Mouse (Mus musculus): ENCODE measurements around the gene Ampd2.

Ampd2 gene

DNA sequence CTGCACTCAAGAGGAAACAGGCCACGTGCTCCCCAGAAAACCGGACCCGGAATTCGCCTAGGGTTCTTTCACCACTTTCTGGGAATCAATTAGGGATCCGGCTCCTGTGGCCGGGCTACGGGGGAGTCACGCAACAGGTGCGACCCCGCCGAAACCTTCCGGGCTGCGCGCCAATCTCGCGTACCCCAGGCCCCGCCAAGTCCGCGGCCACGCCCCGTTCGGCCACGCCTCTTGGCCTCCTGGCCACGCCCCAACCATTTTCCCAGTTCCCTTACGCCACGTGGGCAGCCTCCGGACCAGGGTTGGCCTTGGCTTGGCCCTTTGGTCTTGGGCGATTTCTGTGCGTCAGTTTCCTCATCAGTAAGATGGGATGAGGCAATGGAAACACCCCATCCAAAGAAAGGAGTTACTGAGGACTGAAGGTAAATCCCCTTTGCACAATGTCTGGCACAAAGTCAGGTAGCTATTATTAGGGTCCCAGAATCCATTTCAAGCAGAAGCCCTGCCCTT is at the start of gene Ampd2:
Gene Ampd2, minus strand, starts transcription at position 182 of the 510 bp plus-strand sequence.
- DNase-seq (ENCODE audit: low spot score in 2 of 2): peak; percentile 78 to 84

DNA sequence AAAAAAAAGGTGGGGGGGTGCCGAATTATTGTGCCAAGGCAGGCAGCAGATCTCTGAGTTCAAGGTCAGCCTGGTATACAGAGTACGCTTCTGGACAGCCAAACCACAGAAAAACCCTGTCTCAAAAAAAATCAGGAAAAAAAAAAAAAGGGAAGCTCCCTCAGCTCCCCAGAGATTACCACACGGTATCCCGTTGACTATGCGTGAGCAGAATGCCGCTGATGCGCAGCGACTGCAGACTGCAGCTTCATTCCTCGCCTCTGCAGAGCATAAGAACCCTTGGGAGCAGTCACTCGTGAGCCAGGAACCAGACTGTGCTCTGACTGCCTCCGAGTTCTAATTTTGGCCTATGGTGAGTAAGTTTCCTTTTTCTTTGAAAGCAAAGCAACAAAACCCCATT is 48.2 kb upstream of the Ampd2 start:
- DNase-seq (ENCODE audit: low spot score in 2 of 2): no peak

DNA sequence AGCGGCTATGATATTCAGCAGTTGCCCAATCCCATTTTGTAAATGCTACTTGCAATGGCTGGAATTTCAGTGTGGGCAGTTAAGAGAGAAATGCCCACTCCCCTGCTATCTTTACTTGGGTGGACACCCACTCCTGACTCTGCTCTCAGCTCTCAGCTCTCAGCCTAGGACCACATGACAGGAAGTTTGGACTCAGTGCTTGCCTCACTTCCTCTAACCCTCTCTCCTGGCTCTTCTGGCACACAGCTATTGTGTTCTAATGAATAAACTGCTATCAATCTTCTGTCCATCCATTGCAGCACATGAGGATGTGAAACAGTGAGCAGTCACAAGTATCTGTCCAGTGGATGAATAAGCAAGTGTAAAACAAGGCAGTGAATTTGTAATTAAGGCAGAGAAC is 46.0 kb upstream of the Ampd2 start:
- DNase-seq (ENCODE audit: low spot score in 2 of 2): no peak

DNA sequence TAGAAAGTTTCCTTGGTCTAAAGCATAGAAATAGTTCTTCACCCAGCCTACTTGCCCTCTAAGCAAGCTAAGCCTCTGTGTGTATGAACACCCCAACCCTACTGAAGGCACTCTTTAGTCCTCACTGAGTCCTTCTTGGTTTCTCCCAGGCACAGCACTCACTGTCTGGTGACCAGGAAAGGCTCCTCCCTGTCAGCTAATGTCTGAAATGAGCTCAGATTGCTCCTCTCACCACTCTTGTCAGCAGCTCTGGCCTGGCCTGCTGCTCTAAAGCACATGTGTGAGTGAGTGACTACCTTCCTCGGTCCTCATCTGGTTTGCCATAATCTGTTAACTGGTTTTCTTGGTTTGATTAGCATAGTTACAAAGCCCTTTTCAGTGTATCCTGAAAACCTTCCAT is 45.4 kb upstream of the Ampd2 start:
- no peak for DNase-seq (ENCODE audit: low spot score in 2 of 2)

DNA sequence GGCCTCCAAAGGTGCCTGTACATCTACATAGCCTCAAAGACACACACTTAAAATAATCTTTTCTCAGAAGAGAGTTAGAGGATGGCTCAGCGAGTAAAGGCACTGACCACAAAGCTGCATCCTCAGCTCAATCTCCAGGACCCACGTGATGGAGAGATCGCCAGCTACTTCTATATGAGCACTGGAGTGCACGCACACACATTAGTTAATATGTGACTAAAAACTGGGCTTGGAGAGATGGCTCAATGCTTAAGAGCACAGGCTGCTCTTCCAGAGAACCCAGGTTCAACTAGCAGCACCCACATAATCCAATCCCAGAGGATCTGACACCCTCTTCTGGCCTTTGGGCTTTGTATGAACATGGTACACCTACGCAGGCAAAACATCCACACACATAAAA is 44.8 kb upstream of the Ampd2 start:
- no peak for DNase-seq (ENCODE audit: low spot score in 2 of 2)

DNA sequence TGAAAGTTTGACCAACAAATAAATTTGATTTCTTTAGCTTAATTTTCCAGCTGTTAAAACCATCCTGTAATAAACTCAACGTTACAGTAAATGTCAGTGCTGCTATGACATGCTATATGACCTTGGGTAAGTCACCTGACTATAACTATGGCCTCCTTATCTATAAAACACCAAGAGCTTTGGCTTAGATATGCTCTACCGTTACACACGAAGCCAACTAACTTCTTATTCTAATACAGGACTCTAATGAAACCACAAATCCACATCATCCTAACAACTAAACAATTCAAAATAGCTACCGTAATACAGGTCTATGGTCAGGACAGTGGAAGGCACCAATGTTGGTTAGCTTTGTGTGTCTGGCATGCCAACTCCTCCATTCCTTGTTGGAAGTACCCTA is 43.4 kb upstream of the Ampd2 start:
- DNase-seq (ENCODE audit: low spot score in 2 of 2): no peak

DNA sequence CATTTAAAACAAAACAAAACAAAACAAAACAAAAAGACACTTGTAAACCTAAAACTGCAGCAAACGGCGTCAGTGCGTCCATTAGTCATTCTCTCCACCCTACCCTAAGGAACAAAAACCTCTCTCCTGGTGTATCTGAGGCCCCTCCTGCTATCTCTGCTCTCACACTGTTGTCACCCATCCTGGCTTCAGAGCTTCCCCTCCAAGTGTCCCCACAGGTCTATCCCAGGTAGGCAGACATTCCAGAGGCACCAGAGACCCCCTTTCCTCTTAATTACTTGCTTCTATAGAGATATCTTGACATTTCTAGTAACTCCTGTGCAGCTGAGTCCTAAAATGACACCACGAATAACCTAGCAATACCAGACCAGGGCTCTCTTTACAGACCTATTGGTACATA is 42.9 kb upstream of the Ampd2 start:
- DNase-seq (ENCODE audit: low spot score in 2 of 2): no peak

DNA sequence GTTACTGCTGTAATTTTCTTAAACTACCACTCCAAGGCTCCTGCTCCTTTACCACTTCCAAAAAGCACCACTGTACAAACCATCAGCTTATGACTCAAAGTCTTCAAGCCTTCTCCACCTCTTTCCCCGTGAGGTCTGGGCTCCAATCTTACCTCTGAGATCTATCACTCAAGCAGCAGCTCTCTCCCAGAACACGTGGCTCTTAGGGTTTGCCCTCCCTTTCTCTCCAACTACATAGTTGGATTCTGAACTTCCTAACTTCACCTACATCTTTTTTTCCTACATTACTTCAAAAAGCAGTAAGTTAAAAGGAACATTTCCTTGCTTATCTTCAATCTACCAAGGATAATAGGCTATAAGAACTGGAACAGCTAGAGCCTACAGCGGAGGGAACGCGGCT is 42.1 kb upstream of the Ampd2 start:
- DNase-seq (ENCODE audit: low spot score in 2 of 2): no peak

DNA sequence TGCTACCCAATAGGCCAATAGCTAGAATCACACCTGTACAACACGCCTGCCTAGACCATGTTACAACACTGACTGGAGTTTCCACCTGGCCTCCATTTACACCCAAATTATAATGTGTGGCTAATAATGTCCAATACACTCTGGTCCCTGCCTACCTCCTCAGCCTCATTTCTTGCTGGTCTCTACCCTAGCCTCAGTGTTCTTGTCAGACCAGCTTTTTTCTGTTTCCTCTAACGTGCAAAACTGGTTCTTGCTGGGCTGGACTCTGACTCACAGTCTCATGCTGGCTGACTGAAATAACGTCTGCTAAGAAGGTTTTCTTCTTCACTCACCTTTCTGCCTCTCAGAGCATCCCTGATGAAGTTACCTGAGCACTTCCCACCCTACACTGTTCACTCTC is 39.9 kb upstream of the Ampd2 start:
- DNase-seq (ENCODE audit: low spot score in 2 of 2): no peak

DNA sequence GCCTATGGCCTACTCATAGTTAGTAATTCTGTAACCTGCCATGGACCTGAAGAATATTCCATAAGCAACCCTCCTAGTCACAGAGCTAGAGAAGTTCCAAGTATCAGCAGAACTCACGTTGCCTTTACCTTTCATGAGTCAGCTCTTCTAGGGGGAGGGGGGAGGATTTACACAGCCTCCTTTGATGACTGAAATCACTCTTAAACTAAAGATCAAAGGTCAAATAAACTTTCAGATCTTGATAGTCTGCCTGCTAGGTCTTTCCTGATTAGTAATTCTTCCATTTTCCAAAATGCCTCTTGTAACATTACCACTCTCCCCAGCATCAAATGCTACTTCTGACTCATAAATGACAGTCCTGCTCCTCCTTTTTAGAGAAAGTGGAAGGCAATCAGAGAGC is 37.7 kb upstream of the Ampd2 start:
- DNase-seq (ENCODE audit: low spot score in 2 of 2): no peak

DNA sequence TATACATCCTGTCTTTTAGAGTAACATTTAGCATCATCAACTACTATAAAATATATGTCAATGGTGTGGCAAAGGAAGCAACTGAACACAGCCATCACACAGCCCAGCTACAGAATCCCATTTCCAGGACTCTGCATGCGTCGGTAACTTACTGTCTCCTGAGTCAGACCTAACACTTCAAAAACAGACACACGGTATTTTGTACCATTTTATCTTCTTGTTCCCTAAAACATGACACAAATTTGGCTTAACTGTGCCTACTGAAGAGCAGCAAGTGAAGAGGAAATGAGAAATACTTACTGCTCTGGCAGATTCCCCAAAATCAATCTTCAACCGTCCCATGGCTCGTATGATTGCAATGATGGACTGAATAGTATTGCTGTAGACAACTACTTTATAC is 36.8 kb upstream of the Ampd2 start:
- DNase-seq (ENCODE audit: low spot score in 2 of 2): no peak

DNA sequence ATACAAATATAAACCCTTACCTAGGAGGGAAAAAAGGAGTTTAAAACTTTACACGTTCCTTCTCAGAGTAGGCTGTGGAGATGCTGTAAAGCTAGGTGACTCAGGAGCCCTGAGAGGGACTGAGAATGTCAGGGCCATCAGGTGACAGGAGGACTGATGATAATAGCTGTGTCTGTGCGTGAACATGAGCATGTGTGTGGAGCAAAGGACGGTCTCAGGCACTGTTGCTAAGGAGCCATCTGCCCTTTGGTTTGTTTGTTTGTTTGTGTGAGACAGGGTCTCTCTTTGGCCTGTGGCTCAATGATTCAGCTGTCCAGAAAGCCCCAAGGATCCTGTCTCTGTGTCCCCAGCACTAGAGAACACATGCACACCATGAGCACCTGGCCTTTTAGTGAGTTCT is 34.6 kb upstream of the Ampd2 start:
- no peak for DNase-seq (ENCODE audit: low spot score in 2 of 2)

DNA sequence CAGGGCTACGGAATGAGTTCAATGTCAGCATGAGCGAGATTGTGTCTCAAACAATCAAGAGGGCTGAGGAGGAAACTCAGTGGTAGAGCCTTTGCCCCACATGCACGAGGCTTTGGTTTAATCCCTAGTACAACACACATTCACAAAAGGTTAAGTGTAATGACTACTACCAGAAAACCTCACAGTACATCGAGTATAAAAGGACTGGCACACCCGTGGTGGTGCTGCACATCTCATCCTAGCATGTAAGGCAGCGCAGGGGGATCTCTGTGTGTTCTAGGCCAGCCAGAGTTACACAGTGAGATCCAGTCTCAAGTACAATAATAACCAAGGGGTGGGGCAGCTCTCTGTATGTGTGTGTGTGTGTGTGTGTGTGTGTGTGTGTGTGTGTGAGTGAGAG is 31.0 kb upstream of the Ampd2 start:
- DNase-seq (ENCODE audit: low spot score in 2 of 2): no peak

DNA sequence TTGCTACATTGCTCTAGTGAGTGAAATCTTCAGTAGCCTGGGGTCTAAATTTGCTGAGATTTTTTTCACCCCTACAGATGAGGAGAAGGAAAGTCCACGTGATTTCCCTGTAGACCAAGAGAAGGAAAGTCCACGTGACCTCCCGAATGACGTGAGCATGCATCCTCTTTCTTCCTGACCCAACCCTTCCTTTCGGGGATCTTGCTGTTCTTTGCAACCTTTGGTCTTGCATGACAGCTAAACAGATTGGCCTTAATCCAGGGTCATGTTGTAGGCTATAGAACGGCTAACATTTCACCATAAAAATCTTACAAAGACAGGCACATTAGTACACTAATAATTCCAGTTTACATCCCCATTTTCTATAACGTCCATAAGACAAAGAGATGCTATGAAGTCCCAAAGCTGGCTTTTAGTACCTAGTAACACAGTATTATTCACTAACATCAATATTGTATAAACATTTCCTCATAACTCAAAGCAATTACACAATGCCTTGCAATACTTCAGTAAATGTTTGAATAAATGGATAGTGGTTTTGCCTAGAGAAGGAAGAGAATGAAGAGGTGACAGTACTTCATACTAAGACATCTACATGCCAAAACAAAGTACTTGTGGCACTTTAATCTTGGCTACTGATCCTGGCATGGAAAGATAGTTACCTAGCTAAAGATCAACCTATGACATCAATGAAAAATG is 27.3 kb upstream of the Ampd2 start:
- no peak for DNase-seq (ENCODE audit: low spot score in 2 of 2)

DNA sequence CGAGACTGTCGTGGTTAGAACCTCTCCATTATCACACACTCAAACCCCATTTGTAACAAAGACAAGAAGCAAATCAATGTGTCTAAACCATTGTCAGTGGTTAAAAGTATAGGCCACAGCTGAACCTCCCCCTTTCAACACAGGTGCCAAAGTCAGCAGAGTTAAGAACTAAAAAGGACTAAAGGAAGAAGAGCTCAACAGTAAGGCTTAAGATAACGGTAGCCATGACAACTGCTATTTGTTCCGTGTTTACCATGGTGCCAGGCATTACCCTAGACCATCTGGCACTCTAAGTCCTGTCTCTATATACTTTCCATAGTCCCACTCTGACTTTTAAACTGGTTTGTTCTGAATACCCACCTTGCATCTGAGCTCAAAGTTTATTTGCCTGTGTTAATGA is 26.2 kb upstream of the Ampd2 start:
- no peak for DNase-seq (ENCODE audit: low spot score in 2 of 2)

DNA sequence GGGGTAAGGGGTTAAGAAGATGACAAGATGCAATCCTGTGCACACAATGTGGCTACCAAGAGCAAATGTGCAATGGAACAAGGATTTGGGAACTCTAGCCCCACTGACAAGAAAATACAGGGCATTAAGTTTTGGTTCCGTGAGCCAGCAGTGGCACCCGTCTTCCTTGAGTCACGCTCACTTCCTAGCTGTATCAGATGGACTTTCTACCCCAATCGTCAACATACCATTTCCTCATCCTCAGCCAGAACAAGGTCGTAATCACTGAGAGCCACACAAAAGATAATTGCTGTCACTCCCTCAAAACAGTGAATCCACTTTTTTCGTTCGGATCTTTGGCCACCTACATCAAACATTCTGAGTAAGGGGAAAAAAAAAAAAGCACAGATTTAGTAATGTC is 25.8 kb upstream of the Ampd2 start:
- DNase-seq (ENCODE audit: low spot score in 2 of 2): no peak

DNA sequence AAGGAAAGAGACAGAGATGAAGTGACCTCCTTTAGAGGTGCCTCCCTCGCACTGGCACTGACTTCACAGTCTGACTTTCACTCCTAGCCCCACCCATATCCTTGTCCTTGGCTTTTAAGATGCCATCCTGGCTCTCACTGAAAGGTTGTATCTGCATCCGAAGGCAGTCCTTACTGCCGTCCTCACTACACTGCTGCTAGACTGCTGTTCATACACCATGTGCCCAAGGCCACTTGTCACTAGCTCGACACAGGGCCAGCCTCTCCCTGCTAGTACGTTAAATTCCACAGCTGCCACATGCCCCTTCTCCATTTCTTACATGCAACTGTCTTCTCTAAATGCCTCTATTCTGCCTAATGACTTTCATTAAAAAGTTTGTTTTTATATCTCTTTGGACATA is 24.9 kb upstream of the Ampd2 start:
- no peak for DNase-seq (ENCODE audit: low spot score in 2 of 2)

DNA sequence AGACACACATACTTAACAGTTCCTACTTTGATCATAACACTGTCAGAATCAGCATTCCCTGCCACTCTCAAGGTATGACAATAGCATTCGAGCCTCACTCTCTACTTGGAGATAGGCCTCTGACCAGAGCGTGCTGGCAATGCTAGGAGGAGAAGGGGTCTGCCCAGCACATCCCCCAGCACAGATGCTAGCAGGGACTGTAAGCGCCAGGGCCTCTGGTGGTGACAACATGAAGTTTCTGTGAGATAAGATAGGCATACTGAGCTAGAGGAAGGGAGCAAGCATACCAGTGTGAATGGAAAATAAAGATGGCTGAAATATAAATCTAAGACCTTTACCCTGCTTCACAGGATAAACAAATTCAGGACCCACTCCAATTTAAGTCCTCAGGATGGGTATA is 18.8 kb upstream of the Ampd2 start:
- DNase-seq (ENCODE audit: low spot score in 2 of 2): no peak

DNA sequence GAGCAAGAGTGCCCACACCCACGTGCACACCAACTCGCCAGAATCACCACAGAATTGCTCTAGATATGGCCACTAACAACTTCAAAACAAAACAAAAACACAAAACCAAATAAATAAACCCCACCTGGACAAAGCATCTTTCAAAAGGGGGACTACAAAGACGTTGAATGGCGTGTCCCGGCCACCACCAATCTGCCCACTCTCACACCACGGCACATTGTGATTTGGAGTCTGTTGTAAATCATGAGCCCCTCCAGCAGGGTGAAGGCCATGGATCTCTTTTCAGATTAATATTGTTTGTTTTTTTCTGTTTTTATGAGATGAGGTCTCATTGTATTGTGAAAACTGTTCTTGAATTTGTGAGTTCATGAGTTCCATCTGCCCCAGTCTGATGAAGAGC is 15.6 kb upstream of the Ampd2 start:
- DNase-seq (ENCODE audit: low spot score in 2 of 2): no peak

DNA sequence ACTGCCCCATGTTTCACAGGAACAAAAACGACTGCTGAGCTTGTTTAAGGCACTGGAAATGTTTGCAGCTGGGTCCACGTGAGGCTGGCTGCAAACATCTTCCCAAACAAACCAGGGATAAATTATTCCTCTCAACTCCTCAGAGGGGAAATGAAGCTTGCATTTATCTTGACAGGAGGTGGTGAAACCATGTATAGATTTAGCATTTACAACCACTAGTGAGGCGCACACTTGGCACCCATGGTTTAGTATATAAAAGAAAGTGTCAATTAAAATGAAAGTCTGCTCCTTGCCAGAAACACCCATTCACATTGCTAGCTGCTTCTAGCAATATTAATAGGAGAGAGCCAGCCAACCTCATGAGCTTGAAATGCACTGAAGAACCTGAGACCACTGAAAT is 15.1 kb upstream of the Ampd2 start:
- no peak for DNase-seq (ENCODE audit: low spot score in 2 of 2)

DNA sequence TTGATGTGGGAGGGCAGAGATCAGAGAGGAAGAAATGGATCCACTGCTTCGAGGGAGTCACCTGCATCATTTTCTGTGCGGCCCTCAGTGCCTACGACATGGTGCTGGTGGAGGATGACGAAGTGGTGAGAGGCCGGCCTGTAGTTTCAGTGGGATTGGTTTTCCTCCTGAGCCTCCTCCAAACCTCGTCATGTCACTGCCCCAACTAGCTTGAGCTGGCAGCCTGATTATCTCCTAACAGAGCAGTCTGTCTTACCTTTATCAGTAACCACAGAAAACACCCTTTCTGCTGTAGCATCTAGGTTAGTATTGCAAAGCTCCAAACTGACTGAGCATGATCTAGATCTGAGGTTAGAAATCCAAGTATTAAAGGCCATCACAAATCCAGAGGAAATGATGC is 11.9 kb upstream of the Ampd2 start:
- DNase-seq (ENCODE audit: low spot score in 2 of 2): no peak

DNA sequence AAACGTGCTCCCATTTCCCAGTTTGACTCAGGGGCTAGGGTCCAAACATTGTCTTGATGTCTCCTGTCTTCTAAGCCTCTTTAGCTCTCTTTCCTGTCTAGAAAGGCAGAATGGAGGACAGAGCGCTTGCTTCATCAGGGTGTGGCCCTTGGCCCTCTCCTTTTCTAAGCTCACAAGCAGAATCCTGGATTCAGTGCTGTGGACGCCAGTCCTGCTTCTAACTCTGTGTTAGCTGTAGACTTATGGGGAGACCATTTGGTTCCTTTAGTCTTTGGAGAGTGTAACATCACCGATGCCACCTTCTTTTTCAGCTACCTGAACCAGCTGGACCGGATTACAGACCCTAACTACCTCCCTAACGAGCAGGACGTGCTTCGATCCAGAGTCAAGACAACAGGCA is 11.2 kb upstream of the Ampd2 start:
- no peak for DNase-seq (ENCODE audit: low spot score in 2 of 2)

DNA sequence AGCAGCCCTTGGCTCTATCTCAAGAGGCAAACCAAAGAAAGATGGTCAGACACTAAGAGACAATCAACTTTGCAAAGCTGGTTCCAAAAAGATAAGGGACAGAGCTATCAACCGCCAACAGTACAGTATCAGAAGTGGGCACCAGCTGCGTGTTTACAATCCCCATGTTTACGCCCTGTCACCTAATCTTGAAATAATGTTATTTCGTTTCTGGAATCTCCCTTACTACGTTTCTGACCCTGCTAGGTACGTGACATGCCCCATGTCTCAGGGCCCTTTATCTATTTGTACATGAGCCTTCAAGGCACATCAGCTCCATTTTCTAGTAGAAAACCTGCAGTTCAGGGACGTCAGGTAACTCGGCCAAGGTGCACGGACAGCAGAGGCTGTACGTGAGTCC is 10.3 kb upstream of the Ampd2 start:
- DNase-seq (ENCODE audit: low spot score in 2 of 2): no peak

DNA sequence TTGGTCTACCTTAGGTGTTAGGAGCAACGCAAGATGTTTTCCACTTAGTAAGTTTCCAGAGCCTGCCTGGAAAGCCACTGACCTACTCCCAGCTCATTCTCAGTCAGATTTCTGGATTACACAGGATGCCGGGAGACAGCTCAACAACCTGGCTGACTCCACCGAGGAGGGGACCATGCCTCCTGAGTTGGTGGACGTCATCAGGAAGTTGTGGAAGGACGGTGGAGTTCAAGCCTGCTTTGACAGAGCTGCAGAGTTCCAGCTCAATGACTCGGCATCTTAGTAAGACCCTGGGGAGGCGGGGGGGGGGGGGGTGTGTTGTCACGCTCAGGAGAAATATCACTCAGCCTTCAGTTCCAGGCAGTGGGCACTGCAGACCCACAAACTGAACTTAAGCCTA is 9.8 kb upstream of the Ampd2 start:
- DNase-seq (ENCODE audit: low spot score in 2 of 2): no peak

All from urinary bladder, postnatal 36 days (tissue).